Mouse (Mus musculus) intestine, embryonic 16.5 days (tissue): ENCODE data around the gene Olfr104-ps. TPM values are rescaled to one million over a fixed set of nuclear protein-coding genes. Genes with fewer than 3 reads are reported as not detected.

Experiments
- ATAC-seq: fragments of 200-750 bp; cut with Nextera tagmentation; 2 replicates; pipeline ENCODE4 v1.8.0; 2017; ENCODE audit warnings: moderate TSS enrichment, moderate library complexity
- H3K27ac ChIP-seq: fragments of 300-500 bp; sonication (generic); 2 replicates; pipeline ENCODE4 v1.5.1; 2014; ENCODE audit warnings: mild to moderate bottlenecking, low read length
- H3K27me3 ChIP-seq: fragments of 300-500 bp; sonication (generic); replicated peaks from 2 replicates; pipeline ENCODE4 v1.6.1; 2014; ENCODE audit warnings: low read length, control low read depth, mixed read lengths; ENCODE audit not compliant: control insufficient read depth, insufficient read depth
- H3K36me3 ChIP-seq: fragments of 300-500 bp; sonication (generic); 2 replicates; pipeline ENCODE4 v1.6.1; 2014; ENCODE audit warnings: low read length, control low read depth; ENCODE audit not compliant: control insufficient read depth, insufficient read depth
- H3K4me1 ChIP-seq: fragments of 300-500 bp; sonication (generic); 2 replicates; pipeline ENCODE4 v1.6.1; 2014; ENCODE audit warnings: low read length, control low read depth, mixed read lengths; ENCODE audit not compliant: control insufficient read depth, insufficient read depth
- H3K4me2 ChIP-seq: fragments of 300-500 bp; sonication (generic); 2 replicates; pipeline ENCODE4 v1.6.1; 2014; ENCODE audit warnings: low read depth, low read length, control low read depth
- H3K4me3 ChIP-seq: fragments of 300-500 bp; sonication (generic); 2 replicates; pipeline ENCODE4 v1.5.1; 2014; ENCODE audit warnings: mild to moderate bottlenecking, low read length
- H3K9ac ChIP-seq: fragments of 300-500 bp; sonication (generic); 2 replicates; pipeline ENCODE4 v1.6.1; 2014; ENCODE audit warnings: low read depth, low read length
- H3K9me3 ChIP-seq: fragments of 300-500 bp; sonication (generic); 2 replicates; pipeline ENCODE4 v1.6.1; 2016; ENCODE audit warnings: low read length, control low read depth; ENCODE audit not compliant: control insufficient read depth
- WGBS: fragments of 180-500 bp; shearing (Covaris S2); extraction: QIAGEN DNeasy Blood & Tissue Kit; methylation state at CpG from one replicate; pipeline ENCODE4 v1.1.7; 2014; 5-methylcytosine and 5-hydroxymethylcytosine counted together
- polyA plus RNA-seq: library from polyadenylated mRNA; unstranded; fragments of >200 nt; fragmentation: Nextera tagmentation; extraction: Ambion mirVana; gene quantifications from 2 replicates; pipeline ENCODE4 v1.2.1, GENCODE M21; 2015

Gene Olfr104-ps
- not detected in 2 replicates for polyA plus RNA-seq

DNA sequence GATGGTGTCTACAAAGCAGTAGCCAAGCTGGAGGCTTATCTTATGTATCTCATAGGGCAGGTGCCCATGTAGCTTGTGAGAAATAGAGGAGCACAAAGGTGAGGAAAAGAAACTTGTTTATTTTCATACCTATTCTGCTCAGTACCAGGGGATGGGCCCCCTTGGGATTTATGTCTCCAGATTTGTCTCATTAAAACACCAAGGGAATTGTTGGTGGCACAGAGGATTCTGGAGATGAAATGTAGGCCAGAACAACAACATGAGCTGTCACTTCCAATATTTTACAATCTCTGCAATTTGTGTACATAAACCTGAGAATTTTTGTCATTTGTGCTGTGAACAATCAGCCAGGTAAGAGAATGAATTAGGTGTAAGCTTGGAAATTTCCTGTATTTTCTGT, at the start of gene Olfr104-ps:
Gene Olfr104-ps (plus strand): TSS at position 301 of the 400 bp plus-strand sequence.
- Histone ChIP-seq H3K36me3 (no peaks in the 10 kb centered on the region), H3K27ac (no peak within 1 kb of the TSS), H3K4me3 (no peak within 1 kb of the TSS), H3K9me3 (no peaks in the 10 kb centered on the region), H3K4me2 (no peak within 1 kb of the TSS), H3K4me1 (no peaks in the 10 kb centered on the region), H3K9ac (no peak within 1 kb of the TSS), H3K27me3 (no peaks in the 10 kb centered on the region)
- no peak for ATAC-seq

DNA sequence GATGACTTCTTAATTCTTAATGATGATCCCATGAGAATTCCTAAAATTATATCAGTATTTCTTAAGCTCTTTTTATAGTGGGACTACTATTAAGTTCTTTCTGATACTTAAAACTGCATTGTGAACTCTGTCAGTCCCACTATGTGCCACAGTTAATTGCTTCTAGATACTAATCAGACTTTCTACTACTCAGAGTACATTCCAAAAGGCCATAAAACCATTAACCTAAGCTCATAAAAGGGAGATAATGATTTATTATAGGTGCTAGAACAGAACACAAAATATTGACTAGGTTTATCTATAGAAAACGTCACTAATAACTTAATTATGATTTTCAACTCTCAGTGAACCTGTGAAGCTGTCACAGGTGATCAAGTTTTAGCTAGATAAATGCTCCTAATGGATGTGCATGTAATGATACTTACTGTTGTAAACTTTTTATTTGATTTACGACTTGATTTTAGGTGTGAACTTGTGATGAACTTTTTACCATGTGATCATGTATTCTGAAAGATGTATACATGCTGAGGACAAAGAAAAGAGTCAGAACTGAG, 49.2 kb upstream of the Olfr104-ps start:
- ATAC-seq = peak; percentile 94
- H3K27me3 ChIP-seq = no peaks in the 10 kb centered on the region
- H3K27ac ChIP-seq = no peak overlapping the region
- no peak overlapping the region for H3K4me3 ChIP-seq
- no peaks in the 10 kb centered on the region for H3K4me1 ChIP-seq
- 25% methylated on average over 2 of the region's 2 CpGs for WGBS
- no peak overlapping the region for H3K4me2 ChIP-seq
- H3K9me3 ChIP-seq = no peaks in the 10 kb centered on the region
- no peaks in the 10 kb centered on the region for H3K36me3 ChIP-seq
- H3K9ac ChIP-seq = no peak overlapping the region

DNA sequence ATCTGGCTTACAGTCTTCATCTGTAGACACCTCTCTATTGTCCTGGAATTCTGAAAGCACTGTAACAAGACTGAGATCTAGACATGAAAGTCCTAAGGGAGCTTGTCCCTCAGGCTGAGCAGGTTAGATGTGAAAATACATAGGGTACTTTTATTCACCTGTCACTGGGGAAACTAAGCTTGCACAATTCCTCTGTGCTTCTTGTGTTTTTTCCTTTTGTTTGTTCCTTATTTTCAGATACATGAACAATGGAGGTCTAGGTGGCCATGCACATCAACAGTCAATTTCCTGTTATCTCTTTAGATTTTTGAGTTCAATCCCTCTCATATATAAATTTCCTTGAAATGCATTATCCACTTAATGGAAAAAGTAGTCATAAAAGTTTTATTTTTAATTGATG, 42.4 kb upstream of the Olfr104-ps start, which contains the start of gene Olfr102:
Gene Olfr102 (minus strand): TSS at position 101 of the 400 bp plus-strand sequence.
- Histone ChIP-seq H3K4me2 (no peak within 1 kb of the TSS), H3K9me3 (no peaks in the 10 kb centered on the region), H3K4me3 (no peak within 1 kb of the TSS), H3K4me1 (no peaks in the 10 kb centered on the region), H3K36me3 (no peaks in the 10 kb centered on the region), H3K9ac (no peak within 1 kb of the TSS), H3K27ac (no peak within 1 kb of the TSS), H3K27me3 (no peaks in the 10 kb centered on the region)
- ATAC-seq = no peak

DNA sequence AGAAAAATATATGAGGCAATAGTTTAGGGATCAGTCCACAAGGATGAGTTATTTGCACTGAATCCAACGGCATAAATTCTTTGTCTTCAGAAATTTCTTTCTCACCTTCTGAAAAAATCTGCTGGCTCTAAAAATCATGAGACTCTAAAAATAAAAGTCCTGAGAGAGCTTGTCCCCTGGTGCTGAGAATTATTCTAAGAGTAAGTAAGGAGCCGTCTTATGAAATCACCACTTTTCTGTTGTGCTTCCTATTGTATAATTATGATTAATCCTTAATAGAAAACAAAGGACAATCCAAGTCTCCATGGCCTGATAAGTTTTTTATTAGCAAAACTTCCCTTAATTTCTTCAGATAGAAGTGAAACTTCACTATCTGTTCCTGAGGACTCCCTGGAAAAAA, 19.8 kb upstream of the Olfr104-ps start, which contains the start of gene Olfr103:
Gene Olfr103 (minus strand): TSS at position 101 of the 400 bp plus-strand sequence.
- Histone ChIP-seq H3K9me3 (no peaks in the 10 kb centered on the region), H3K4me3 (no peak within 1 kb of the TSS), H3K4me1 (no peaks in the 10 kb centered on the region), H3K27ac (no peak within 1 kb of the TSS), H3K4me2 (no peak within 1 kb of the TSS), H3K36me3 (no peaks in the 10 kb centered on the region), H3K9ac (no peak within 1 kb of the TSS), H3K27me3 (no peaks in the 10 kb centered on the region)
- no peak for ATAC-seq
- 88% methylated on average over 2 of the region's 2 CpGs for WGBS

DNA sequence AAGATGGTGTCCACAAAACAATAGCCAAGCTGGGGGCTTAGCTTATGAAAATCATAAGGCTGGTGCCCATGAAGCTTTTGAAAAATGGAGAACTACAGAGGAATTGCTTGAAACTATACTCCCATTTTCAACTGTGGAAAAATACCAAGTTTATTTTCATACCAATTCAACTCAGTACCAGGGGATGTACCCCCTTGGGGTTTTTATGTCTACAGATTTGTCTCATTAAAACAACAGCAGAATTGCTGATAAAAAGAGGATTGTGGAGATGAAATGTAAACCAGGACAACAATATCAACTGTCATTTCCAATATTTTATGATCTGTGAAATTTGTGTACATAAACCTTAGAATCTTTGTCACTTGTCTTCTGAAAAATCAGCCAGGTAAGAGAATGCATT, 19.4 kb downstream of the Olfr104-ps start, which contains the start of gene Olfr105-ps:
Gene Olfr105-ps (plus strand): TSS at position 301 of the 400 bp plus-strand sequence.
- no peaks in the 10 kb centered on the region for H3K4me1 ChIP-seq
- no peak for ATAC-seq

DNA sequence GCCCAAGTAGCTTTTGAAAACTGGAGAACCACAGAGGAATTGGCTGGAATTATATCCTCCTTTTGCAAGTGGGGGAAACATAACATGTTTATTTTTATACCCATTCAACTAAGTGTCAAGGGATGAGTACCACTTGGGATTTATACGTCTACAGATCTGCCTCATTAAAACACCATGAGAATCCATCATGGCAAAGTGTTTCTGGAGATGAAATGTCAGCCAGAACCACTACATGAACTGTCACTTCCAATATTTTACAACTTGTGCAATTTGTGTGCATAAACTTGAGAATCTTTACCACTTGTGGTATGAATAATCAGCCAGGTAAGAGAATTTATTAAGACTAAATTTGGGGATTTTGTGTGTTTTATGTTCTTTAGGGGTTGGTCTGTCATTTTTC, 30.7 kb downstream of the Olfr104-ps start, which contains the start of gene Olfr106-ps:
Gene Olfr106-ps (plus strand): TSS at position 301 of the 400 bp plus-strand sequence.
- no peak for ATAC-seq
- no peak within 1 kb of the TSS for H3K9ac ChIP-seq
- no peaks in the 10 kb centered on the region for H3K9me3 ChIP-seq
- H3K36me3 ChIP-seq = no peaks in the 10 kb centered on the region
- no peak within 1 kb of the TSS for H3K4me3 ChIP-seq
- H3K27ac ChIP-seq = no peak within 1 kb of the TSS
- no peaks in the 10 kb centered on the region for H3K27me3 ChIP-seq
- 59% methylated on average over 1 of the region's 1 CpGs for WGBS
- no peak within 1 kb of the TSS for H3K4me2 ChIP-seq
- no peaks in the 10 kb centered on the region for H3K4me1 ChIP-seq

More for the DNA sequence above, 19.4 kb downstream of the Olfr104-ps start, which contains the start of gene Olfr105-ps:
- Histone ChIP-seq H3K9me3 (no peaks in the 10 kb centered on the region), H3K9ac (no peak within 1 kb of the TSS), H3K4me2 (no peak within 1 kb of the TSS), H3K27me3 (no peaks in the 10 kb centered on the region), H3K27ac (no peak within 1 kb of the TSS), H3K4me3 (no peak within 1 kb of the TSS), H3K36me3 (no peaks in the 10 kb centered on the region)

DNA sequence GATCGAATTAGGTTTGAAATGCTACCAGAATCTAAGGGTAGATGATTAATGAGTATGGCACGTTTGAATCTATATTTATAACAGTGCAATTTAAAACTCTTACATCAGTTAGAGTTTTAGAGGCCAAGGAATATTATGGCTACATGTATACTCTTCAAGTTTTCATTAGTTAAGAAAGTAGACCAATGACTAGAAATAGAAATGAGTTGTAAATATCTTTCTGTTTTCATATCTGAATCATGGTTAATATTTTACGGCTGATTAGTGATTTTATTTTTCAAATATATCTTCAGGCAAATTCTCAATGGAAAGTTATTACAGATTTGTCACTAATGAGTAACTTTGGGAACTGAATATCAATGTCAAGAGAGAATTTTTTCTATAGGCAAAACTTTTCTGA, 39.5 kb downstream of the Olfr104-ps start, which contains the start of gene Olfr107:
Gene Olfr107 (plus strand): TSS at position 301 of the 400 bp plus-strand sequence.
- H3K4me1 ChIP-seq = no peaks in the 10 kb centered on the region
- no peak for ATAC-seq
- H3K4me3 ChIP-seq = no peak within 1 kb of the TSS
- no peaks in the 10 kb centered on the region for H3K27me3 ChIP-seq
- H3K36me3 ChIP-seq = no peaks in the 10 kb centered on the region
- WGBS = 72% methylated on average over 3 of the region's 3 CpGs
- H3K27ac ChIP-seq = no peak within 1 kb of the TSS
- no peak within 1 kb of the TSS for H3K4me2 ChIP-seq
- no peaks in the 10 kb centered on the region for H3K9me3 ChIP-seq
- no peak within 1 kb of the TSS for H3K9ac ChIP-seq

DNA sequence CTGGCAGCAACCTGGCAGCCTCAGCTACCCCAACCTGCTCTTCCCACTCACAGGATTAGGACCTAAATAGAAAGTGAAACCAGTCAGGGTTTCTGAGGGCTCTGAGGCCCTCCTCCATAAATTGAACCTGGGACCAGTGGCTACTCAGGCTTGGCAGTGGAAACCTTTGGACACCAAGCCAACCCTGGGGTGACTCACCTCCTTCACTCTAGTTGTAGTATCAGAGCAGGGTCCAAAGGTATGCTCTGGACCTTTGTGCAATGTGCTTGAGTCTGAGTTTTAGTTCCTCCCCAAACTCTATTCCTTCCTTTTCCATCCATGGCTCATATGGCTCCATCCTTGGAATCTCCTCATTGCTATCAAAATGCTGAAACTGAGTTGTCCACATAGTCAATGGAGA, 54.0 kb downstream of the Olfr104-ps start:
- no peak overlapping the region for H3K4me2 ChIP-seq
- peak; percentile 98 for ATAC-seq
- H3K4me3 ChIP-seq = no peak overlapping the region
- H3K27me3 ChIP-seq = no peaks in the 10 kb centered on the region
- H3K36me3 ChIP-seq = no peaks in the 10 kb centered on the region
- H3K9me3 ChIP-seq = no peaks in the 10 kb centered on the region
- no peak overlapping the region for H3K9ac ChIP-seq
- no peak overlapping the region for H3K27ac ChIP-seq
- H3K4me1 ChIP-seq = no peaks in the 10 kb centered on the region
